Mouse (Mus musculus) forebrain, embryonic 10.5 days (tissue): ENCODE measurements at regions not wholly inside any gene's neighbourhood (a gene's known extent, or its start where the extent isn't known, plus 50 kb on each side); places are given as distances from the start of the nearest gene placed in this dataset.

Experiments used
- DNase-seq: peaks from one replicate; pipeline ENCODE4 v3.0.0-alpha.2; 2017; ENCODE audit warnings: low spot score; ENCODE audit errors: extremely low spot score
- H3K27ac ChIP-seq: fragments of 300-500 bp; sonication (generic); 2 replicates; pipeline ENCODE4 v1.5.1; 2016; ENCODE audit warnings: mild to moderate bottlenecking
- H3K27me3 ChIP-seq: fragments of 300-500 bp; sonication (generic); 2 replicates; pipeline ENCODE4 v1.6.1; 2016; ENCODE audit warnings: mild to moderate bottlenecking; ENCODE audit not compliant: poor library complexity, severe bottlenecking
- H3K36me3 ChIP-seq: fragments of 300-500 bp; sonication (generic); replicated peaks from 2 replicates; pipeline ENCODE4 v1.6.1; 2016; ENCODE audit warnings: mild to moderate bottlenecking, moderate library complexity
- H3K4me1 ChIP-seq: fragments of 300-500 bp; sonication (generic); 2 replicates; pipeline ENCODE4 v1.6.1; 2016
- H3K4me3 ChIP-seq: fragments of 300-500 bp; sonication (generic); 2 replicates; pipeline ENCODE4 v1.5.1; 2016; ENCODE audit warnings: mild to moderate bottlenecking, moderate library complexity
- H3K9me3 ChIP-seq: fragments of 300-500 bp; sonication (generic); 2 replicates; pipeline ENCODE4 v1.6.1; 2016; ENCODE audit warnings: mild to moderate bottlenecking, moderate library complexity
- WGBS: fragments of 180-500 bp; shearing (Covaris S2); methylation state at CpG from one replicate; pipeline ENCODE4 v1.1.7; 2016; 5-methylcytosine and 5-hydroxymethylcytosine counted together

- no peaks in the 10 kb centered on the region for H3K27me3 ChIP-seq
- H3K4me3 ChIP-seq, result no peak overlapping the region
- no peaks in the 10 kb centered on the region for H3K9me3 ChIP-seq
- peak overlapping the region; percentile 51 for H3K27ac ChIP-seq
- DNase-seq, result no peak
- peaks cover 20% of the 10 kb centered on the region for H3K4me1 ChIP-seq
- 86% methylated on average over 5 of the region's 5 CpGs for WGBS
- no peaks in the 10 kb centered on the region for H3K36me3 ChIP-seq
Measured at GRCm38 (mm10) chr11:8148485-8148825, 515.9 kb downstream of the Tns3 start.

- no peaks in the 10 kb centered on the region for H3K36me3 ChIP-seq
- no peaks in the 10 kb centered on the region for H3K9me3 ChIP-seq
- DNase-seq, result peak; percentile 17
- H3K4me1 ChIP-seq, result peaks cover 20% of the 10 kb centered on the region
- H3K4me3 ChIP-seq, result no peak overlapping the region
- no peaks in the 10 kb centered on the region for H3K27me3 ChIP-seq
- H3K27ac ChIP-seq, result peak overlapping the region; percentile 51
- 19% methylated on average over 6 of the region's 6 CpGs for WGBS
Measured at GRCm38 (mm10) chr11:8147790-8148484, 516.4 kb downstream of the Tns3 start.

- no peaks in the 10 kb centered on the region for H3K9me3 ChIP-seq
- no peaks in the 10 kb centered on the region for H3K27me3 ChIP-seq
- H3K27ac ChIP-seq, result no peak overlapping the region
- H3K36me3 ChIP-seq, result no peaks in the 10 kb centered on the region
- DNase-seq, result no peak
- WGBS, result 45% methylated on average over 4 of the region's 4 CpGs
- no peaks in the 10 kb centered on the region for H3K4me1 ChIP-seq
- no peak overlapping the region for H3K4me3 ChIP-seq
Measured at GRCm38 (mm10) chr11:8137366-8137765, 527.0 kb downstream of the Tns3 start.

GRCm38 (mm10) chr11:8136666-8137065 lies 527.7 kb downstream of the Tns3 start:
- Histone ChIP-seq H3K9me3 (no peaks in the 10 kb centered on the region), H3K27ac (no peak overlapping the region), H3K4me3 (no peak overlapping the region), H3K36me3 (no peaks in the 10 kb centered on the region), H3K27me3 (no peaks in the 10 kb centered on the region), H3K4me1 (no peaks in the 10 kb centered on the region)
- DNase-seq, result no peak
- WGBS, result 87% methylated on average over 4 of the region's 4 CpGs

GRCm38 (mm10) chr11:8109286-8109685 lies 555.0 kb downstream of the Tns3 start:
- Histone ChIP-seq H3K4me1 (no peaks in the 10 kb centered on the region), H3K9me3 (no peaks in the 10 kb centered on the region), H3K27me3 (no peaks in the 10 kb centered on the region), H3K4me3 (no peak overlapping the region), H3K36me3 (no peaks in the 10 kb centered on the region), H3K27ac (no peak overlapping the region)
- DNase-seq, result no peak
- 91% methylated on average over 2 of the region's 2 CpGs for WGBS

- H3K9me3 ChIP-seq, result no peaks in the 10 kb centered on the region
- no peak overlapping the region for H3K27ac ChIP-seq
- WGBS, result 89% methylated on average over 7 of the region's 7 CpGs
- no peaks in the 10 kb centered on the region for H3K4me1 ChIP-seq
- no peaks in the 10 kb centered on the region for H3K27me3 ChIP-seq
- no peak for DNase-seq
- no peak overlapping the region for H3K4me3 ChIP-seq
- no peaks in the 10 kb centered on the region for H3K36me3 ChIP-seq
Measured at GRCm38 (mm10) chr11:8101091-8101490, 563.2 kb downstream of the Tns3 start.

- H3K27me3 ChIP-seq, result no peaks in the 10 kb centered on the region
- no peak overlapping the region for H3K27ac ChIP-seq
- no peak for DNase-seq
- H3K36me3 ChIP-seq, result no peaks in the 10 kb centered on the region
- H3K4me3 ChIP-seq, result no peak overlapping the region
- WGBS, result 93% methylated on average over 2 of the region's 2 CpGs
- no peaks in the 10 kb centered on the region for H3K4me1 ChIP-seq
- H3K9me3 ChIP-seq, result no peaks in the 10 kb centered on the region
Measured at GRCm38 (mm10) chr11:8084328-8084727, 580.0 kb downstream of the Tns3 start.

GRCm38 (mm10) chr11:8082811-8083210 lies 581.5 kb downstream of the Tns3 start:
- Histone ChIP-seq H3K4me3 (no peak overlapping the region), H3K36me3 (no peaks in the 10 kb centered on the region), H3K27me3 (no peaks in the 10 kb centered on the region), H3K9me3 (no peaks in the 10 kb centered on the region), H3K4me1 (no peaks in the 10 kb centered on the region), H3K27ac (no peak overlapping the region)
- 89% methylated on average over 5 of the region's 6 CpGs for WGBS
- DNase-seq, result no peak

- no peak for DNase-seq
- no peak overlapping the region for H3K4me3 ChIP-seq
- H3K27me3 ChIP-seq, result no peaks in the 10 kb centered on the region
- 94% methylated on average over 1 of the region's 1 CpGs for WGBS
- no peak overlapping the region for H3K27ac ChIP-seq
- H3K9me3 ChIP-seq, result no peaks in the 10 kb centered on the region
- H3K4me1 ChIP-seq, result peaks cover 10% of the 10 kb centered on the region
- no peaks in the 10 kb centered on the region for H3K36me3 ChIP-seq
Measured at GRCm38 (mm10) chr11:8073321-8073720, 591.0 kb downstream of the Tns3 start.

- H3K27me3 ChIP-seq, result no peaks in the 10 kb centered on the region
- H3K9me3 ChIP-seq, result no peaks in the 10 kb centered on the region
- DNase-seq, result peak; percentile 24
- H3K4me3 ChIP-seq, result no peak overlapping the region
- 13% methylated on average over 3 of the region's 3 CpGs for WGBS
- H3K36me3 ChIP-seq, result no peaks in the 10 kb centered on the region
- H3K4me1 ChIP-seq, result peaks cover 22% of the 10 kb centered on the region
- H3K27ac ChIP-seq, result 0 out of 2 replicates have a peak overlapping the region, but pooled peaks have one; percentile 40
Measured at GRCm38 (mm10) chr11:8068873-8069272, 595.5 kb downstream of the Tns3 start.

- Histone ChIP-seq H3K27me3 (no peaks in the 10 kb centered on the region), H3K9me3 (no peaks in the 10 kb centered on the region), H3K4me3 (no peak overlapping the region), H3K4me1 (peaks cover 22% of the 10 kb centered on the region), H3K27ac (no peak overlapping the region), H3K36me3 (no peaks in the 10 kb centered on the region)
- no peak for DNase-seq
- 92% methylated on average over 4 of the region's 4 CpGs for WGBS
Measured at GRCm38 (mm10) chr11:8067330-8067729, 597.0 kb downstream of the Tns3 start.

GRCm38 (mm10) chr11:8065811-8066210 lies 598.5 kb downstream of the Tns3 start:
- H3K4me3 ChIP-seq, result no peak overlapping the region
- no peak for DNase-seq
- H3K9me3 ChIP-seq, result no peaks in the 10 kb centered on the region
- H3K27ac ChIP-seq, result peak overlapping the region; percentile 27; the same call in 1 of the 2 replicates
- no peaks in the 10 kb centered on the region for H3K27me3 ChIP-seq
- H3K36me3 ChIP-seq, result no peaks in the 10 kb centered on the region
- H3K4me1 ChIP-seq, result peaks cover 22% of the 10 kb centered on the region
- 80% methylated on average over 5 of the region's 5 CpGs for WGBS

- 80% methylated on average over 1 of the region's 1 CpGs for WGBS
- no peak overlapping the region for H3K27ac ChIP-seq
Measured at GRCm38 (mm10) chr11:8065086-8065485, 599.2 kb downstream of the Tns3 start.

GRCm38 (mm10) chr11:8061989-8062388 lies 602.3 kb downstream of the Tns3 start:
- Histone ChIP-seq H3K4me3 (no peak overlapping the region), H3K9me3 (no peaks in the 10 kb centered on the region), H3K27me3 (no peaks in the 10 kb centered on the region), H3K4me1 (peaks cover 12% of the 10 kb centered on the region), H3K27ac (no peak overlapping the region), H3K36me3 (no peaks in the 10 kb centered on the region)
- no peak for DNase-seq
- 93% methylated on average over 3 of the region's 3 CpGs for WGBS

More at GRCm38 (mm10) chr11:8065086-8065485, 599.2 kb downstream of the Tns3 start:
- peaks cover 22% of the 10 kb centered on the region for H3K4me1 ChIP-seq
- no peaks in the 10 kb centered on the region for H3K9me3 ChIP-seq
- H3K4me3 ChIP-seq, result no peak overlapping the region
- DNase-seq, result no peak
- no peaks in the 10 kb centered on the region for H3K27me3 ChIP-seq
- H3K36me3 ChIP-seq, result no peaks in the 10 kb centered on the region
